Mouse (Mus musculus): ENCODE data around the gene Axin1. TPM values are rescaled to one million over a fixed set of nuclear protein-coding genes. Genes with fewer than 3 reads are reported as not detected.

Gene Axin1
- polyA plus RNA-seq, 1 experiment from 2014 or later, result 18.2 TPM

- WGBS, result 2% methylated on average over 22 of the region's 22 CpGs
- Histone ChIP-seq H3K27me3 (peaks cover 78% of the 10 kb centered on the region), H3K9me3 (no peaks in the 10 kb centered on the region), H3K4me3 (peak within 1 kb of the TSS; percentile 37), H3K36me3 (no peaks in the 10 kb centered on the region; the same call in 1 of the 2 replicates), H3K27ac (replicated peaks) (no peak within 1 kb of the TSS), H3K4me2 (replicated peaks) (peak within 1 kb of the TSS; percentile 57), H3K4me1 (peaks cover 24% of the 10 kb centered on the region), H3K9ac (replicated peaks) (no peak within 1 kb of the TSS; the same call in 1 of the 2 replicates)
- no peak for ATAC-seq (ENCODE audit: low FRiP score, low read depth)
Observed at GRCm38 (mm10) chr17:26202737-26203136, 64.2 kb downstream of the Axin1 start, which contains the start of gene Rgs11. TSS of gene Rgs11 (plus strand) at chr17:26202951.

DNA sequence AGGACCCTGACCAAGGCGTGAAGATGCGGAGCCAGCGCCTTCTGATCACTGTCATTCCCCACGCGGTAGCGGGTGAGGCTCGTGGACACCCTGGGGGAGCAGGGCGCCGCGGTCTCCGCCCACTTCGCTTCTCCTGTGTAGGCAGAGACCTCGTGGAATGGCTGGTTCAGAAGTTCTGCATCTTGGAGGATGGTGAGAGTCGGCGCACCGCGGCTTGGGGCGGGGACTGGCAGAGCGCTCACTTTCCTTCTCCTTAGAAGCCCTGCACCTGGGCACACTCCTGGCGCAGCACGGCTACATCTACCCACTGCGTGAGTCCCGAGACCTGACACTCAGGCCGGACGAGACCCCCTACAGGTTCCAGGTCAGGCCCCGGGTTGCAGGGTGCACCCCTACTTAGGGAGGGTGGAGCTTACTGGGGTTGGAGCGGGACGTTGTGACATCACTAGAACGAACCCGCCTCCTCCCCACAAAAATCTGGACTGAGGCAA is 64.9 kb downstream of the Axin1 start:
- no peak overlapping the region for H3K27ac ChIP-seq (replicated peaks)
- peaks cover 24% of the 10 kb centered on the region for H3K4me1 ChIP-seq
- H3K36me3 ChIP-seq, result no peaks in the 10 kb centered on the region
- WGBS, result under 1% methylated on average over 30 of the region's 30 CpGs
- no peak for ATAC-seq (ENCODE audit: low FRiP score, low read depth)
- H3K9me3 ChIP-seq, result no peaks in the 10 kb centered on the region
- peaks cover 77% of the 10 kb centered on the region for H3K27me3 ChIP-seq
- peak overlapping the region; percentile 37 for H3K4me3 ChIP-seq
- H3K9ac ChIP-seq (replicated peaks), result no peak overlapping the region; the same call in 1 of the 2 replicates
- H3K4me2 ChIP-seq (replicated peaks), result peak overlapping the region; percentile 57

DNA sequence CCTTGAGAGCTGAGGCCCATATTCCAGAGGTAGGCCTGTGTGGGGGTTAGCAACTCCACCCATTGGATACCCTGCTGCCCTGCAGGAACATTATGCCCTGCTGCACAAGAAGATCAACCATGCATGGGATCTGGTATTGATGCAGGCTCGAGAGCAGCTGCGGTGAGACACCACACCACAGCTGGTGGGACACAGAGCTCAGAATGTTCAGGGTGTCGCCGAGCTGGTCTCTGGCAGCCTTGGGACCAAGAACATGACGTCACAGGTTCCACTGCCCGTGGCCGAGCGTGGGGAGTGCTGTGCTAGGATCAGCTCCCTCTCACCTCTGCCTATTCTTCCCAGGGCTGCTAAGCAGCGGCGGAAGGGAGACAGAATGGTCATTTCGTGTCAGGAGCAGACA is 66.3 kb downstream of the Axin1 start:
- no peaks in the 10 kb centered on the region for H3K9me3 ChIP-seq
- ATAC-seq (ENCODE audit: low FRiP score, low read depth), result no peak
- 28% methylated on average over 11 of the region's 11 CpGs for WGBS
- no peak overlapping the region for H3K9ac ChIP-seq (replicated peaks)
- peaks cover 63% of the 10 kb centered on the region for H3K27me3 ChIP-seq
- H3K36me3 ChIP-seq, result no peaks in the 10 kb centered on the region
- no peak overlapping the region for H3K4me2 ChIP-seq (replicated peaks)
- no peak overlapping the region for H3K4me3 ChIP-seq
- no peak overlapping the region for H3K27ac ChIP-seq (replicated peaks)
- peaks cover 24% of the 10 kb centered on the region for H3K4me1 ChIP-seq

GRCm38 (mm10) chr17:26206392-26206791 is 67.9 kb downstream of the Axin1 start:
- no peak overlapping the region for H3K4me2 ChIP-seq (replicated peaks)
- no peaks in the 10 kb centered on the region for H3K9me3 ChIP-seq
- no peak for ATAC-seq (ENCODE audit: low FRiP score, low read depth)
- H3K4me3 ChIP-seq, result no peak overlapping the region
- H3K27ac ChIP-seq (replicated peaks), result no peak overlapping the region
- peaks cover 46% of the 10 kb centered on the region for H3K27me3 ChIP-seq
- 63% methylated on average over 1 of the region's 1 CpGs for WGBS
- no peaks in the 10 kb centered on the region for H3K36me3 ChIP-seq
- H3K9ac ChIP-seq (replicated peaks), result no peak overlapping the region
- H3K4me1 ChIP-seq, result peaks cover 13% of the 10 kb centered on the region

- ATAC-seq (ENCODE audit: low FRiP score, low read depth), result no peak
- H3K4me2 ChIP-seq (replicated peaks), result no peak within 1 kb of the TSS
- H3K36me3 ChIP-seq, result no peaks in the 10 kb centered on the region
- H3K4me3 ChIP-seq, result no peak within 1 kb of the TSS
- 91% methylated on average over 12 of the region's 12 CpGs for WGBS
- H3K4me1 ChIP-seq, result peaks cover 11% of the 10 kb centered on the region
- H3K27me3 ChIP-seq, result peaks cover 34% of the 10 kb centered on the region
- H3K27ac ChIP-seq (replicated peaks), result no peak within 1 kb of the TSS
- H3K9ac ChIP-seq (replicated peaks), result no peak within 1 kb of the TSS
- H3K9me3 ChIP-seq, result no peaks in the 10 kb centered on the region
Observed at GRCm38 (mm10) chr17:26207686-26208085, 69.2 kb downstream of the Axin1 start, which contains the start of gene Arhgdig. TSS of gene Arhgdig (minus strand) at chr17:26207786.

DNA sequence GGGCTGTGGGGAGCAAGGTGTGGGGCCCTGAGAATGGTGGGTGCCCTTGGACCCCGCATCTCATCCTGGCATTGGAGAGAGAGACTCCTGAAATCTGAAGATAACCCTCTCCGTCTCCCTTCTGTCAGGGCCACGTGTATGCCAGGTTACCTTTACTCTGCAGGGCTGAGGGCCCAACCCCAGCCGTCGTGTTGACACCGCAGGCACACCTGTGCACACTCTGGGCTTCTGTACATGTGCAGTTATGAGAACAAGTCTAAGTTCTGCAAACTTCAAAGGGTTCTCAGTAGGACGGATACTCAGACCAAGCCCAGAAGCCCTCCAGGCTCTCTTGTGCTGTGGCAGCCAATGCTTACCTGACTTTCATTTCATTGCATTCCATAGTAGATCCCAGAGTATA is 73.8 kb downstream of the Axin1 start:
- H3K36me3 ChIP-seq, result 0 out of 2 replicates have a peak, but pooled peaks cover 5% of the 10 kb centered on the region
- H3K9ac ChIP-seq (replicated peaks), result no peak overlapping the region
- no peak overlapping the region for H3K27ac ChIP-seq (replicated peaks)
- ATAC-seq (ENCODE audit: low FRiP score, low read depth), result no peak
- H3K4me3 ChIP-seq, result no peak overlapping the region
- WGBS, result 91% methylated on average over 7 of the region's 7 CpGs
- H3K9me3 ChIP-seq, result no peaks in the 10 kb centered on the region
- no peaks in the 10 kb centered on the region for H3K4me1 ChIP-seq
- H3K27me3 ChIP-seq, result no peaks in the 10 kb centered on the region; the same call in 1 of the 2 replicates
- H3K4me2 ChIP-seq (replicated peaks), result no peak overlapping the region

GRCm38 (mm10) chr17:26212681-26213080 is 74.2 kb downstream of the Axin1 start:
- no peak overlapping the region for H3K27ac ChIP-seq (replicated peaks)
- H3K4me2 ChIP-seq (replicated peaks), result no peak overlapping the region
- no peak overlapping the region for H3K4me3 ChIP-seq
- 90% methylated on average over 11 of the region's 11 CpGs for WGBS
- H3K9ac ChIP-seq (replicated peaks), result no peak overlapping the region
- ATAC-seq (ENCODE audit: low FRiP score, low read depth), result no peak
- H3K9me3 ChIP-seq, result no peaks in the 10 kb centered on the region
- H3K36me3 ChIP-seq, result 0 out of 2 replicates have a peak, but pooled peaks cover 5% of the 10 kb centered on the region
- H3K4me1 ChIP-seq, result no peaks in the 10 kb centered on the region
- H3K27me3 ChIP-seq, result no peaks in the 10 kb centered on the region; the same call in 1 of the 2 replicates

GRCm38 (mm10) chr17:26221508-26221907 is 83.0 kb downstream of the Axin1 start:
- no peak overlapping the region for H3K9ac ChIP-seq (replicated peaks)
- H3K9me3 ChIP-seq, result no peaks in the 10 kb centered on the region
- no peaks in the 10 kb centered on the region for H3K27me3 ChIP-seq
- H3K4me3 ChIP-seq, result no peak overlapping the region
- H3K4me1 ChIP-seq, result no peaks in the 10 kb centered on the region
- no peak overlapping the region for H3K27ac ChIP-seq (replicated peaks)
- 75% methylated on average over 2 of the region's 2 CpGs for WGBS
- H3K4me2 ChIP-seq (replicated peaks), result no peak overlapping the region
- no peaks in the 10 kb centered on the region for H3K36me3 ChIP-seq
- ATAC-seq (ENCODE audit: low FRiP score, low read depth), result no peak

- Histone ChIP-seq H3K9ac (replicated peaks) (no peak overlapping the region), H3K4me3 (no peak overlapping the region), H3K27me3 (no peaks in the 10 kb centered on the region), H3K4me2 (replicated peaks) (no peak overlapping the region), H3K27ac (replicated peaks) (no peak overlapping the region), H3K9me3 (no peaks in the 10 kb centered on the region), H3K4me1 (no peaks in the 10 kb centered on the region), H3K36me3 (no peaks in the 10 kb centered on the region)
- no peak for ATAC-seq (ENCODE audit: low FRiP score, low read depth)
- WGBS, result 85% methylated on average over 12 of the region's 12 CpGs
Observed at GRCm38 (mm10) chr17:26225150-26225549, 86.7 kb downstream of the Axin1 start.

- Histone ChIP-seq H3K9me3 (no peaks in the 10 kb centered on the region), H3K27ac (replicated peaks) (no peak overlapping the region), H3K9ac (replicated peaks) (no peak overlapping the region), H3K4me1 (no peaks in the 10 kb centered on the region), H3K36me3 (no peaks in the 10 kb centered on the region), H3K4me2 (replicated peaks) (no peak overlapping the region), H3K4me3 (no peak overlapping the region), H3K27me3 (no peaks in the 10 kb centered on the region)
- WGBS, result 96% methylated on average over 5 of the region's 5 CpGs
- ATAC-seq (ENCODE audit: low FRiP score, low read depth), result no peak
Observed at GRCm38 (mm10) chr17:26229776-26230175, 91.3 kb downstream of the Axin1 start.

DNA sequence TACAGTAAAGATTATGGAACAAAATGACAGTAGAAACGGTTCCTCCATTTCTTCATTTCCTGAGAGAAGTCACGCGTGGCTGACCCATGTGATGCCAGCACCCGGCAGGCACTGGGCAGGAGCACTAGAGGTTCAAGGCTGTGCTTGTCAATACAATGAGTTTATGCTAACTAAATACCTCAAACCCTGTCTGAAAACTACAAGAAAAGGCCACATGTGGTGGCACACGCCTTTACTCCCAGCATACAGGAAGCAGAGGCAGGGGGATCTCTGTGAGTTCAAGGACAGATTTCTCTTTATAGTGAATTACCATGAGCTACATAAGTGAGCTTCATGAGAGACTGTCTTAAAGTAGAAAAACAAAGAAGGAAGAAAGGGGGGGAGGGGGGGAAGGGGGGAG is 92.7 kb downstream of the Axin1 start:
- Histone ChIP-seq H3K9ac (replicated peaks) (no peak overlapping the region), H3K27ac (replicated peaks) (no peak overlapping the region), H3K36me3 (no peaks in the 10 kb centered on the region), H3K4me3 (no peak overlapping the region), H3K27me3 (no peaks in the 10 kb centered on the region), H3K4me1 (peaks cover 12% of the 10 kb centered on the region; the same call in 1 of the 2 replicates), H3K4me2 (replicated peaks) (no peak overlapping the region), H3K9me3 (no peaks in the 10 kb centered on the region)
- no peak for ATAC-seq (ENCODE audit: low FRiP score, low read depth)
- 88% methylated on average over 5 of the region's 5 CpGs for WGBS

DNA sequence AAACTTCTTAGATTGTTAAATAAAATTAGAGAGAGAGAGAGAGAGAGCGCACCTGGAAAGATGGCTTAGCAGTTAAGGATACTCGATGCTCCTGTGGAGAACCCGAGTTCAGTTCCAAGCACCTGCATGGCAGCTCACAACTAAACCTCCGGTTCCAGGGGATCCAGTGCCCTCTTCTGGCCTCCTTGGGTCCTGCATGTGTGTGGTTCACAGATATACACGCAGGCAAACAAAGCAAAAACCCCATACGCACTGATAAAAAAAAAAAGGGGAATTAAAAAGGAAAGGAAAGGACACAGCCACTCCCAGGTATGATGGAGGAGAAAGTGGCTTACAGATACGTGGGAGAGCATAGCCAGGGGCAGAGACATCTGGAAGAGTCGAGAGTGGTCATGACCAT is 94.4 kb downstream of the Axin1 start:
- Histone ChIP-seq H3K27me3 (no peaks in the 10 kb centered on the region), H3K4me3 (no peak overlapping the region), H3K9ac (replicated peaks) (no peak overlapping the region), H3K9me3 (no peaks in the 10 kb centered on the region), H3K4me2 (replicated peaks) (no peak overlapping the region), H3K4me1 (peaks cover 12% of the 10 kb centered on the region; the same call in 1 of the 2 replicates), H3K36me3 (no peaks in the 10 kb centered on the region), H3K27ac (replicated peaks) (no peak overlapping the region)
- 73% methylated on average over 8 of the region's 8 CpGs for WGBS
- ATAC-seq (ENCODE audit: low FRiP score, low read depth), result no peak

- Histone ChIP-seq H3K4me1 (peaks cover 12% of the 10 kb centered on the region; the same call in 1 of the 2 replicates), H3K27ac (replicated peaks) (no peak overlapping the region), H3K4me3 (no peak overlapping the region), H3K9ac (replicated peaks) (no peak overlapping the region), H3K9me3 (no peaks in the 10 kb centered on the region), H3K4me2 (replicated peaks) (no peak overlapping the region), H3K27me3 (no peaks in the 10 kb centered on the region), H3K36me3 (no peaks in the 10 kb centered on the region)
- 92% methylated on average over 8 of the region's 8 CpGs for WGBS
- ATAC-seq (ENCODE audit: low FRiP score, low read depth), result no peak
Observed at GRCm38 (mm10) chr17:26234386-26234785, 95.9 kb downstream of the Axin1 start.

Measured in midbrain, embryonic 12.5 days (tissue).